Mouse (Mus musculus): ENCODE data around the gene Csnk1g2.

GRCm38 (mm10) chr10:80665016-80665380 lies 42.4 kb downstream of the Csnk1g2 start:
- TF ChIP-seq CTCF (IDR thresholded peaks at IDR 0.05; ENCODE audit: insufficient read depth, low read length) = no peak
- no peak; the same call in 1 of the 2 replicates for TF ChIP-seq POLR2A (IDR thresholded peaks at IDR 0.05; ENCODE audit: borderline replicate concordance, extremely low read depth, low read depth, low read length)

All from lung, adult 2 months (tissue).